Mouse (Mus musculus) testis, adult 2 months (tissue): Measurements from ENCODE around the gene Ddx23.

ENCODE experiments used
- CTCF ChIP-seq: fragments of 200-500 bp; IDR thresholded peaks from 2 replicates; pipeline ENCODE4 v1.5.1; 2012; ENCODE audit warnings: low read depth, mild to moderate bottlenecking, inconsistent platforms, low read length, moderate library complexity; ENCODE audit not compliant: control insufficient read depth, insufficient read depth, insufficient replicate concordance
- POLR2A ChIP-seq: fragments of 200-500 bp; IDR thresholded peaks from 2 replicates; pipeline ENCODE4 v1.6.1; 2012; ENCODE audit warnings: low read depth, mild to moderate bottlenecking, inconsistent platforms, low read length, moderate library complexity; ENCODE audit not compliant: control insufficient read depth

- no peak for TF ChIP-seq POLR2A
- no peak for TF ChIP-seq CTCF
Measured at GRCm38 (mm10) chr15:98612229-98612628, 50.5 kb downstream of the Ddx23 start.
